Mouse (Mus musculus): ENCODE data around the gene Dtymk. TPM values are rescaled to one million over a fixed set of nuclear protein-coding genes. Genes with fewer than 3 reads are reported as not detected.
"Not testable (repeated sequence)": the region's sequence is repeated elsewhere in the genome, so short reads cannot be mapped to it uniquely, and the experiment has no call there.

Dtymk gene
- polyA plus RNA-seq (2014; fragmentation: Nextera tagmentation; extraction: Ambion mirVana), result 271 and 280 TPM in 2 replicates

DNA sequence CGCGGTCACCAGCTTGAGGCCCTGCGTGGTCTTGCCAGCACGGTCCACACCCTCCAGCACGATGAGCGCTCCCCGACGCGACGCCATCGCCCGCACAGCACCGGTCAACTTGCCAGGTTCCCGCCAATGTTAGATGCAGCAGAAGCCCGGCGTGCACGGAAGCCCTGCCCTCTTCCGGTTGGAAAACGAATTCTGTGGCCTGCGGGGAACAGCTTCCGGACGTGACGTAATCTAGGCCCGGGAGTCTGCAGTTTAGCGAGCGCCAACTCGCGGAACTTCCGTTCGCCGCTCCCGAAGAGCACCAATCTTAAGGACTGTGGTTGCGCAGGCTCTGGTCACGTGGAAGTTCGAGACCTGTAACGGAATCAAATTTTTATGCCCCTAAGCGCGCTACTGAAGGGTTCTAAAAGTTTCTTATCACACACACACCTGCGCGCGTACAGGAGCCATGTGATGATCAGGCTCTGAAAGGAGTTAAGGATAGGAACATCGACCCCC, at the start of gene Dtymk:
TSS of gene Dtymk (minus strand) at position 194 of the 498 bp plus-strand sequence.
- H3K9ac ChIP-seq (replicated peaks; ENCODE audit: low read depth, low read length), result peak within 1 kb of the TSS; percentile 69
- ATAC-seq (ENCODE audit: insufficient number of reproducible peaks, insufficient read depth, low FRiP score, low read depth), result peak; percentile 71
- H3K4me3 ChIP-seq (ENCODE audit: low read depth, low read length), result peak within 1 kb of the TSS; percentile 74
- peaks cover 21% of the 10 kb centered on the region for H3K36me3 ChIP-seq (ENCODE audit: control insufficient read depth, insufficient read depth, low read length)
- under 1% methylated on average over 42 of the region's 42 CpGs for WGBS
- no peaks in the 10 kb centered on the region for H3K27me3 ChIP-seq (ENCODE audit: control insufficient read depth, insufficient read depth, low read length)
- H3K27ac ChIP-seq (ENCODE audit: low read length), result peak within 1 kb of the TSS; percentile 84
- no peaks in the 10 kb centered on the region for H3K9me3 ChIP-seq (ENCODE audit: control insufficient read depth, low read depth, low read length)
- H3K4me1 ChIP-seq (ENCODE audit: control insufficient read depth, insufficient read depth, low read length), result peaks cover 27% of the 10 kb centered on the region; the same call in 1 of the 2 replicates
- peak within 1 kb of the TSS; percentile 80 for H3K4me2 ChIP-seq (replicated peaks; ENCODE audit: low read depth, low read length)

DNA sequence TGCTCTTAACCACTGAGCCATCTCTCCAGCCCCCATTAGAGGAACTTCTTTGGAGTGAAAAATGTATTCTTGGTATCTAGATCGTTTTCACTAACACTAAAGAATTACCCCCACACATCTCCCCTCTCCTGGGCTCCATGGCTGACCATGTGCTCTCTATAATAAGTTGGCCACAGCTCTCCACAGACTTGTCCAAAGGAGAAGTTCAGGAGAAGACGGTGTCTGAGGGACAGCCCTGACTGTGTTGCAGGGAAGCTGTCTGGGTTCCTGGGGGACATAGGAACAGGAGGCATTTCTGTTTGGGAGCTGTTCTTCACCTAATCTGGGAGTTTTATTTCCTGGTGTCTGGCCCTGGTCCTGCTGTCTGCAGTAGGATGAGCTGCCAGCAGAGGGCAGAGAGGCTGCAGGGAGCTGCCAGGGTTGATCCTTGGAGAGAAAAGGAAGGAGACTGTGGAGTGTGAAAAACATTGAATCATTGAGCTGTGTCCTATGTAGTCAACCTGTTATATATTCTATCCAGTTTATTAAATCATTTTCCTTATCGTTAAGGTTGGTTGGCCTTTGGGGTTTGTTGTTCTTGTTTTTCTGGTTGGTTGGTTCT, 44.1 kb upstream of the Dtymk start:
- 63% methylated on average over 1 of the region's 3 CpGs for WGBS
- not testable (repeated sequence) for H3K9me3 ChIP-seq (ENCODE audit: control insufficient read depth, low read depth, low read length); H3K27me3 ChIP-seq (ENCODE audit: control insufficient read depth, insufficient read depth, low read length); H3K36me3 ChIP-seq (ENCODE audit: control insufficient read depth, insufficient read depth, low read length); H3K4me2 ChIP-seq (replicated peaks; ENCODE audit: low read depth, low read length); H3K4me3 ChIP-seq (ENCODE audit: low read depth, low read length); H3K9ac ChIP-seq (replicated peaks; ENCODE audit: low read depth, low read length); H3K4me1 ChIP-seq (ENCODE audit: control insufficient read depth, insufficient read depth, low read length); H3K27ac ChIP-seq (ENCODE audit: low read length); ATAC-seq (ENCODE audit: insufficient number of reproducible peaks, insufficient read depth, low FRiP score, low read depth)

DNA sequence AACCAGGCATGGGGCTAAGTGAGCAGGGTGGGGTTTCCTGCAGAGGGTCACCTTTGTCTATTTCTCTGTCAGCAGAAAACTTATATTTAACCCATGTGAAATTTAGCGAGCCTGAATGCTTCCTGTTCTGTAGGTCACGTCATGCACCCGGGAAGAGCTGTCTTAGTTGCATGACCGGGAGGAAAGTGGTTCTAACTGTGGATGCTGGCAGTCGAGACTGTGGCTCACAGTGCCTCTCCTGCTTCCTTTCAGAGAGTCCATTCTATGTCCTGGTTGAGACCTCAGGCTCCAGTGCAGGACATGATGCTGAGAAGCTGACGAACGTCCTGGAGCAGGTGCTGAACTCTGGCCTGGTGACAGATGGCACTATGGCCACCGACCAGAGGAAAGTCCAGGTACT, 36.8 kb upstream of the Dtymk start:
- not testable (repeated sequence) for H3K36me3 ChIP-seq (ENCODE audit: control insufficient read depth, insufficient read depth, low read length); ATAC-seq (ENCODE audit: insufficient number of reproducible peaks, insufficient read depth, low FRiP score, low read depth); H3K9me3 ChIP-seq (ENCODE audit: control insufficient read depth, low read depth, low read length); H3K27ac ChIP-seq (ENCODE audit: low read length); H3K9ac ChIP-seq (replicated peaks; ENCODE audit: low read depth, low read length); H3K4me1 ChIP-seq (ENCODE audit: control insufficient read depth, insufficient read depth, low read length); H3K27me3 ChIP-seq (ENCODE audit: control insufficient read depth, insufficient read depth, low read length); H3K4me2 ChIP-seq (replicated peaks; ENCODE audit: low read depth, low read length); H3K4me3 ChIP-seq (ENCODE audit: low read depth, low read length)
- WGBS, result 92% methylated on average over 7 of the region's 8 CpGs

DNA sequence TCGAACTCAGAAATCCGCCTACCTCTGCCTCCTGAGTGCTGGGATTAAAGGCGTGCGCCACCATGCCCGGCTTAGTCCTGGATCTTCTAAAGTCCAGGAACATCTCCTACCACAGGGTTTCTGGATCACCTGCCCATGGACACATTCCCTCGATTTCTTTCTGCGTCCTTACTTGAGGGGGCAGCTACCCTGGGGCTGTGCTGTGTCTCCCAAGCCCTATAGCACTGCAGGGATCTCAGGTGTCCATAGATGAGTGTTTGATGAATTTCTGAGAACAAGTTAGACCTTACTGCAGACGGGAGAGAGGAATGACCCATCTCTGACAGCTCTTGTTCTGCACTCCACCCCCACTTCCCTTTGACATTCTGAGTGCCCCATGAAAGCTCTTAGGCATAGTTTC, 35.6 kb upstream of the Dtymk start:
- Histone ChIP-seq H3K27ac (ENCODE audit: low read length) (no peak overlapping the region), H3K36me3 (ENCODE audit: control insufficient read depth, insufficient read depth, low read length) (peaks cover 6% of the 10 kb centered on the region), H3K9me3 (ENCODE audit: control insufficient read depth, low read depth, low read length) (no peaks in the 10 kb centered on the region), H3K4me2 (replicated peaks; ENCODE audit: low read depth, low read length) (no peak overlapping the region), H3K27me3 (ENCODE audit: control insufficient read depth, insufficient read depth, low read length) (no peaks in the 10 kb centered on the region), H3K4me1 (ENCODE audit: control insufficient read depth, insufficient read depth, low read length) (no peaks in the 10 kb centered on the region), H3K4me3 (ENCODE audit: low read depth, low read length) (no peak overlapping the region), H3K9ac (replicated peaks; ENCODE audit: low read depth, low read length) (no peak overlapping the region)
- no peak for ATAC-seq (ENCODE audit: insufficient number of reproducible peaks, insufficient read depth, low FRiP score, low read depth)
- WGBS, result 95% methylated on average over 8 of the region's 8 CpGs

DNA sequence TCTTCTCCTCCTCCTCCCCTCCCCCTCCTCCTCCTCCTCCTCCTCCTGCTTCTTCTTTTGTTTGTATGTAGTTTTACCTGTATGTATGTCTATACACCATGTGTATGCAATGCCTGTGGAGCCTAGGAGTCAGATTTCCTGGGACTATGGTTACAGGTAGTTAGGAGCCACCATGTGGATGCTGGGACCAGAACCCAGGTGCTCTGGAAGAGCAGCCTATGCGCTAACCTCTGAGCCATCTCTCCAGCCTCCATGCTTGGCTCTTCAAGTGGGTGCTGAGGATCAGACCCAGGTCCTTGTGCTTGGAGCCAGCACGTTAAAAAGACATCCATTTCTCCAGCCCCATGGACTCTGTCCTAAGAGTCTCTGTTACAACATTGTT, 34.8 kb upstream of the Dtymk start:
- 93% methylated on average over 2 of the region's 2 CpGs for WGBS

DNA sequence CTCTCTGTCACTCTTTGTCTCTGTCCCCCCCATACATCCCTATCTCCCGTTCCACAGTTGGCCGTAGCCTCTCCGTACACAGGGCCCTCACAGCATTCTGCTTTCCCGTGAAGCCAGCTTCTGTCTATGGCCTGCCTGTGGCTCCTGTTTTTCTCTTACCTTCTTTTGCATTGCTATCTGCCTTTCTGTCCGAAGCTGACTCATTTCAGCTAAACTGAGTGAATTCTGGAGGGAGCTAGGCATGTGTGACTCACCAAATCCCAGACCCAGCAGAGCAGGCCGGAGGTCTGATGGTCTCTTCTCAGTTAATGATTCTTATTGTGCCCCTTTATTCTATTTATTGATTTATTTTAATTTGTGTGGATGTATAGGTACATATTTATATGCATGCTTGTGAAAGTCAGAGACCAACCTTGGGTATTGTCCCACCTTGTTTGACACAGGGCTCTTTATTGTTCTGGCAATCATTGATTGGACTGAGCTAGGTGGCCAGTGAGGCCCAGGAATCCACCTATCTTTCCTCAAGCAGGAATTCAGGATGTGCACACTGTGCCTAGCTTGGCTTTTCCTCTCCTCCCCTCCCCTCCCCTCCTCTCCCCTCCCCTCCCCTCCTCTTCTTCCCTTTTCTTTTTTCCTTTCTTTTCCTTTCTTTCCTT, 34.3 kb upstream of the Dtymk start:
- Histone ChIP-seq H3K4me1 (ENCODE audit: control insufficient read depth, insufficient read depth, low read length) (no peaks in the 10 kb centered on the region), H3K9me3 (ENCODE audit: control insufficient read depth, low read depth, low read length) (no peaks in the 10 kb centered on the region), H3K27ac (ENCODE audit: low read length) (no peak overlapping the region), H3K9ac (replicated peaks; ENCODE audit: low read depth, low read length) (no peak overlapping the region), H3K4me3 (ENCODE audit: low read depth, low read length) (no peak overlapping the region), H3K36me3 (ENCODE audit: control insufficient read depth, insufficient read depth, low read length) (peaks cover 6% of the 10 kb centered on the region), H3K27me3 (ENCODE audit: control insufficient read depth, insufficient read depth, low read length) (no peaks in the 10 kb centered on the region), H3K4me2 (replicated peaks; ENCODE audit: low read depth, low read length) (no peak overlapping the region)
- 88% methylated on average over 6 of the region's 6 CpGs for WGBS
- no peak for ATAC-seq (ENCODE audit: insufficient number of reproducible peaks, insufficient read depth, low FRiP score, low read depth)

More for the DNA sequence above, 34.8 kb upstream of the Dtymk start:
- peaks cover 6% of the 10 kb centered on the region for H3K36me3 ChIP-seq (ENCODE audit: control insufficient read depth, insufficient read depth, low read length)
- H3K9me3 ChIP-seq (ENCODE audit: control insufficient read depth, low read depth, low read length), result no peaks in the 10 kb centered on the region
- H3K27me3 ChIP-seq (ENCODE audit: control insufficient read depth, insufficient read depth, low read length), result no peaks in the 10 kb centered on the region
- H3K4me3 ChIP-seq (ENCODE audit: low read depth, low read length), result no peak overlapping the region
- no peak overlapping the region for H3K9ac ChIP-seq (replicated peaks; ENCODE audit: low read depth, low read length)
- H3K4me2 ChIP-seq (replicated peaks; ENCODE audit: low read depth, low read length), result no peak overlapping the region
- no peak for ATAC-seq (ENCODE audit: insufficient number of reproducible peaks, insufficient read depth, low FRiP score, low read depth)
- H3K27ac ChIP-seq (ENCODE audit: low read length), result no peak overlapping the region
- H3K4me1 ChIP-seq (ENCODE audit: control insufficient read depth, insufficient read depth, low read length), result no peaks in the 10 kb centered on the region

DNA sequence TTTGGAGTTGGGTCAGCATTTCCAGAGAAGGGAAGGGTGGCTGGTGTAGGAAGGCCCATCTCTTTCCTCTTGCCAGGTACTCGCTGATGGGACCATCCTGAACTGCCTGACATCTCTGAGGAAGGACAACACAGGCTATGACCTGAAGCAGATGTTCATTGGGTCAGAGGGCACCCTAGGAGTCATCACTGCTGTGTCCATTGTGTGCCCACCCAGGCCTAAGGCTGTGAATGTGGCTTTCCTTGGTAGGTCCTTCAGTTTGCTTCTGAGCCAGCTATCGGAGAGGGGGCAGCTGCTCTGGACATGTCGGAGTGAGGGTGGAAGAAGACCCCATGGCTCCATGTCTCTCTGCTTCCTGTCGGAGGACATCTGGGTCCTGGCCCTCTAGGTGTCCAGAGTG, 33.5 kb upstream of the Dtymk start:
- Histone ChIP-seq H3K36me3 (ENCODE audit: control insufficient read depth, insufficient read depth, low read length) (peaks cover 6% of the 10 kb centered on the region), H3K4me3 (ENCODE audit: low read depth, low read length) (no peak overlapping the region), H3K4me1 (ENCODE audit: control insufficient read depth, insufficient read depth, low read length) (no peaks in the 10 kb centered on the region), H3K27me3 (ENCODE audit: control insufficient read depth, insufficient read depth, low read length) (no peaks in the 10 kb centered on the region), H3K9ac (replicated peaks; ENCODE audit: low read depth, low read length) (no peak overlapping the region), H3K4me2 (replicated peaks; ENCODE audit: low read depth, low read length) (no peak overlapping the region), H3K9me3 (ENCODE audit: control insufficient read depth, low read depth, low read length) (no peaks in the 10 kb centered on the region), H3K27ac (ENCODE audit: low read length) (no peak overlapping the region)
- no peak for ATAC-seq (ENCODE audit: insufficient number of reproducible peaks, insufficient read depth, low FRiP score, low read depth)
- WGBS, result 91% methylated on average over 4 of the region's 4 CpGs

DNA sequence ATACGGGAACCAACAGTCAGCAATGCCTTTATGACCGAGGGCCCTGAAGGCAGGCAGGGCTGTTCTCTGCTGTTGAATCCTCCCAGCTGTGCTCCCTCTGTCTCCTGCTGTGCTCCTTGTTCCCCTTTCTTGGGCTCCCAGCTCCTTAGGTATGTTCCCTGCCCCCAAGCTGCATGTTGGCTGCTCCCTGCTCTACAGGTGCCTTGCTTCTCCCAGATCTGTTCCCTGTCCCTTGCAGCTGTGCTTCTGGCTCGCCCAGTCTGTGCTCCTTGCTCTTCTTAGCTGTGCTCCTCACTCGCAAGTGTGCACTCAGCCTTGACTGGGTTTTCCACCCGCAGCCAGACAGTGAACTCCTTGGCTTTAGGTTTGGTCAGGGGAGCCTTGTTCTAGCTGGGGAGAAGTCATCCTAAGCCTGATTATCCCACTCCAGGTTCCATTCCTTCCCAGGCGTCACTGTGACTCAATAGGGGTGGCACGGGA, 33.0 kb upstream of the Dtymk start:
- ATAC-seq (ENCODE audit: insufficient number of reproducible peaks, insufficient read depth, low FRiP score, low read depth), result no peak
- Histone ChIP-seq H3K27me3 (ENCODE audit: control insufficient read depth, insufficient read depth, low read length) (no peaks in the 10 kb centered on the region), H3K4me2 (replicated peaks; ENCODE audit: low read depth, low read length) (no peak overlapping the region), H3K4me3 (ENCODE audit: low read depth, low read length) (no peak overlapping the region), H3K4me1 (ENCODE audit: control insufficient read depth, insufficient read depth, low read length) (no peaks in the 10 kb centered on the region), H3K36me3 (ENCODE audit: control insufficient read depth, insufficient read depth, low read length) (peaks cover 6% of the 10 kb centered on the region), H3K9me3 (ENCODE audit: control insufficient read depth, low read depth, low read length) (no peaks in the 10 kb centered on the region), H3K9ac (replicated peaks; ENCODE audit: low read depth, low read length) (no peak overlapping the region), H3K27ac (ENCODE audit: low read length) (no peak overlapping the region)
- 87% methylated on average over 7 of the region's 7 CpGs for WGBS
